Mouse (Mus musculus) thymus, adult 2 months (tissue): ENCODE data around the gene Phlpp1. TPM values are rescaled to one million over a fixed set of nuclear protein-coding genes. Genes with fewer than 3 reads are reported as not detected.

ENCODE experiments used
- DNase-seq: peaks from one replicate; pipeline ENCODE4 v3.0.0; 2021
- H3K27ac ChIP-seq: fragments of 200-500 bp; 2 replicates; pipeline ENCODE4 v1.5.1; 2012; ENCODE audit warnings: low read length, control low read depth; ENCODE audit not compliant: control insufficient read depth, insufficient read depth
- H3K27me3 ChIP-seq: fragments of 200-500 bp; 2 replicates; pipeline ENCODE4 v1.6.1; 2012; ENCODE audit warnings: mild to moderate bottlenecking, low read length, moderate library complexity, mixed read lengths; ENCODE audit not compliant: control insufficient read depth, insufficient read depth
- H3K36me3 ChIP-seq: fragments of 200-500 bp; 2 replicates; pipeline ENCODE4 v1.6.1; 2012; ENCODE audit warnings: mild to moderate bottlenecking, low read length, moderate library complexity; ENCODE audit not compliant: control insufficient read depth, insufficient read depth
- H3K4me1 ChIP-seq: fragments of 200-500 bp; replicated peaks from 2 replicates; pipeline ENCODE4 v1.6.1; 2012; ENCODE audit warnings: low read length; ENCODE audit not compliant: control insufficient read depth, insufficient read depth
- H3K4me3 ChIP-seq: fragments of 200-500 bp; 2 replicates; pipeline ENCODE4 v1.5.1; 2012; ENCODE audit warnings: mild to moderate bottlenecking, low read length, control low read depth, moderate library complexity; ENCODE audit not compliant: control insufficient read depth, insufficient read depth
- CTCF ChIP-seq: fragments of 200-500 bp; IDR thresholded peaks from 2 replicates; pipeline ENCODE4 v1.5.1; 2012; ENCODE audit warnings: mild to moderate bottlenecking, control low read depth, low read length, moderate library complexity, borderline replicate concordance; ENCODE audit not compliant: control insufficient read depth, poor library complexity, insufficient read depth; ENCODE audit errors: extremely low read depth
- POLR2A ChIP-seq: fragments of 200-500 bp; IDR thresholded peaks from 2 replicates; pipeline ENCODE4 v1.6.1; 2012; ENCODE audit warnings: mild to moderate bottlenecking, low read length, control low read depth, moderate library complexity; ENCODE audit not compliant: control insufficient read depth, poor library complexity, insufficient read depth; ENCODE audit errors: extremely low read depth
- WGBS: fragments of 180-500 bp; shearing (Covaris S2); methylation state at CpG from one replicate; pipeline ENCODE4 v1.1.7; 2018; 5-methylcytosine and 5-hydroxymethylcytosine counted together
- polyA plus RNA-seq: library from polyadenylated mRNA; depleted of rRNA; stranded (reverse); fragments of >200 nt; gene quantifications from 2 replicates; pipeline ENCODE4 v1.2.3, GENCODE M21; 2012

The Phlpp1 gene
- polyA plus RNA-seq, 1 experiment, result 7.0 TPM

- DNase-seq, result no peak
- H3K4me3 ChIP-seq, result no peak overlapping the region
- WGBS, result 94% methylated on average over 1 of the region's 1 CpGs
- H3K27me3 ChIP-seq, result no peaks in the 10 kb centered on the region
- H3K36me3 ChIP-seq, result no peaks in the 10 kb centered on the region
- H3K4me1 ChIP-seq, result no peaks in the 10 kb centered on the region
- TF ChIP-seq CTCF (no peak), POLR2A (no peak)
- H3K27ac ChIP-seq, result no peak overlapping the region
Observed at GRCm38 (mm10) chr1:106241059-106241458, 69.5 kb downstream of the Phlpp1 start.

GRCm38 (mm10) chr1:106242129-106242528 lies 70.6 kb downstream of the Phlpp1 start:
- DNase-seq, result no peak
- 90% methylated on average over 2 of the region's 2 CpGs for WGBS
- Histone ChIP-seq H3K36me3 (no peaks in the 10 kb centered on the region), H3K4me3 (no peak overlapping the region), H3K27ac (no peak overlapping the region), H3K27me3 (no peaks in the 10 kb centered on the region), H3K4me1 (no peaks in the 10 kb centered on the region)
- no peak for TF ChIP-seq POLR2A
- no peak for TF ChIP-seq CTCF

- Histone ChIP-seq H3K36me3 (no peaks in the 10 kb centered on the region), H3K4me3 (no peak overlapping the region), H3K27me3 (no peaks in the 10 kb centered on the region), H3K27ac (no peak overlapping the region), H3K4me1 (no peaks in the 10 kb centered on the region)
- DNase-seq, result no peak
- no peak for TF ChIP-seq POLR2A
- TF ChIP-seq CTCF, result no peak
- WGBS, result 96% methylated on average over 1 of the region's 1 CpGs
Observed at GRCm38 (mm10) chr1:106243371-106243770, 71.8 kb downstream of the Phlpp1 start.

- TF ChIP-seq CTCF (no peak), POLR2A (no peak)
- H3K27ac ChIP-seq, result no peak overlapping the region
- 95% methylated on average over 3 of the region's 3 CpGs for WGBS
Observed at GRCm38 (mm10) chr1:106244245-106244644, 72.7 kb downstream of the Phlpp1 start.

GRCm38 (mm10) chr1:106254047-106254446 lies 82.5 kb downstream of the Phlpp1 start:
- no peak for DNase-seq
- Histone ChIP-seq H3K36me3 (no peaks in the 10 kb centered on the region), H3K27me3 (no peaks in the 10 kb centered on the region), H3K4me3 (no peak overlapping the region), H3K27ac (no peak overlapping the region), H3K4me1 (no peaks in the 10 kb centered on the region)
- WGBS, result 90% methylated on average over 1 of the region's 1 CpGs
- TF ChIP-seq CTCF, result no peak
- no peak for TF ChIP-seq POLR2A

More at GRCm38 (mm10) chr1:106244245-106244644, 72.7 kb downstream of the Phlpp1 start:
- Histone ChIP-seq H3K36me3 (no peaks in the 10 kb centered on the region), H3K4me3 (no peak overlapping the region), H3K4me1 (no peaks in the 10 kb centered on the region), H3K27me3 (no peaks in the 10 kb centered on the region)
- DNase-seq, result no peak

GRCm38 (mm10) chr1:106257176-106257575 lies 85.6 kb downstream of the Phlpp1 start:
- H3K36me3 ChIP-seq, result no peaks in the 10 kb centered on the region
- TF ChIP-seq CTCF (no peak), POLR2A (no peak)
- no peaks in the 10 kb centered on the region for H3K4me1 ChIP-seq
- WGBS, result 94% methylated on average over 1 of the region's 1 CpGs
- no peak for DNase-seq
- H3K27ac ChIP-seq, result no peak overlapping the region
- H3K27me3 ChIP-seq, result no peaks in the 10 kb centered on the region
- no peak overlapping the region for H3K4me3 ChIP-seq

GRCm38 (mm10) chr1:106268028-106268799 lies 96.7 kb downstream of the Phlpp1 start:
- Histone ChIP-seq H3K27ac (no peak overlapping the region), H3K36me3 (no peaks in the 10 kb centered on the region), H3K4me1 (no peaks in the 10 kb centered on the region), H3K27me3 (no peaks in the 10 kb centered on the region), H3K4me3 (no peak overlapping the region)
- WGBS, result 93% methylated on average over 6 of the region's 6 CpGs
- no peak for TF ChIP-seq POLR2A
- TF ChIP-seq CTCF, result no peak
- no peak for DNase-seq
